Mouse (Mus musculus) layer of hippocampus, adult 6 months (tissue): Measurements from ENCODE around the gene Fam83f. TPM values are rescaled to one million over a fixed set of nuclear protein-coding genes. Genes with fewer than 3 reads are reported as not detected.

Experiments used
- long read RNA-seq, 2 experiments: library from polyadenylated mRNA; unstranded; transcript quantifications; one replicate each; pipeline ENCODE4 v2.0.0; 2019 to 2020
- microRNA-seq: library from miRNA; unstranded; fragments of <30 nt; microRNA quantifications from one replicate; pipeline ENCODE4 v1.2.0, GENCODE M21; 2020
- polyA plus RNA-seq: library from polyadenylated mRNA; unstranded; fragments of <200 nt; fragmentation: Nextera tagmentation; gene quantifications from 2 replicates; pipeline ENCODE4 v1.2.3, GENCODE M21; 2021

Gene Fam83f
- 0.09 TPM in 1 of 2 replicates, not detected in the other for polyA plus RNA-seq
- long read RNA-seq, experiment 1: 0 reads
- long read RNA-seq, experiment 2, partial matches to known transcripts: 0 of 2 reads
- long read RNA-seq, experiment 2, other reads (novel, unspliced or antisense): 0 of 2 reads

DNA sequence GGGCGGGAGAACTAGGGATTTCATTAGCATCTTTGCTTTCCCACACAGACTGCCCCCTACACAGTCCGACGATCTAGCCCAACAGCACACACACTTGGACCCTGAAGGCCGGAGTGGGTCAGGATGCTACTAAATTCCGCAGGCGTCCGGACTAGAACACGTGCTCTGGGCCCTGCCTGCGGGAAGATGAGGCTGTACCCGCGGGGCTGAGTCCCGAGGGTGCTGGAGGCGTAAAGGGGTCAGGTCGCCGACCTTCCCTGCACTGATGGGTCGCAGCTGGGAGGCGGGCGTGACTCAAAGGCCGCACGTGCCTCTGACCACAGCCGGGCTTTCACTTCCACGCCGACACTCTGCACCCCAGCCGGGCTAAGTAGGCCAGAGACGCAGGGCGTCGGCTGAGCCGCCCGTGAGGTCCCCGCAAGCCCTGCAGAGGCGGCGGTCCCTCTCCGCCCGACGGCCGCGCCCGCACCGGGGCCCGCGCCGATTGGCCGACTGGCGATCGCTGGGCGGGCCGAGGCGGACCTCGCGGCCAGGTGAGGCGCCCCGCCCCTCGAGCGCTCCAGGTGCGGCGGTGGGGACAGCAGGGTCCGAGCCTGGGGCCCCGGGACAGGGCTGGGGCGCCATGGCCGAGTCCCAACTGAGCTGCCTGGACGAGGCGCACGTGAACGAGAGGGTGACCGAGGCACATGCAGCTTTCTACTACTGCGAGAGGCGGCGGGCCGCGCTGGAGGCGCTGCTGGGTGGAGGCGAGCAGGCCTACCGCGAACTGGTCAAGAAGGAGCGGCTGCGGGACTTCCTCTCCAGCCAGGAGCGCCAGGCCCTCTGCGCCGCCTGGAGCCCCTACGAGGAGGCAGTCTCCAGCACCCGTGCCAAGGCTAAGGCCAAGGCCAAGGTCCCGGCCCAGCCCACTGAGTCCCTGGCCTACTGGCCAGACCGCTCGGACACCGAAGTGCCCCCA, at the start of gene Fam83f:
TSS of gene Fam83f (plus strand) at position 553 of the 958 bp plus-strand sequence.

DNA sequence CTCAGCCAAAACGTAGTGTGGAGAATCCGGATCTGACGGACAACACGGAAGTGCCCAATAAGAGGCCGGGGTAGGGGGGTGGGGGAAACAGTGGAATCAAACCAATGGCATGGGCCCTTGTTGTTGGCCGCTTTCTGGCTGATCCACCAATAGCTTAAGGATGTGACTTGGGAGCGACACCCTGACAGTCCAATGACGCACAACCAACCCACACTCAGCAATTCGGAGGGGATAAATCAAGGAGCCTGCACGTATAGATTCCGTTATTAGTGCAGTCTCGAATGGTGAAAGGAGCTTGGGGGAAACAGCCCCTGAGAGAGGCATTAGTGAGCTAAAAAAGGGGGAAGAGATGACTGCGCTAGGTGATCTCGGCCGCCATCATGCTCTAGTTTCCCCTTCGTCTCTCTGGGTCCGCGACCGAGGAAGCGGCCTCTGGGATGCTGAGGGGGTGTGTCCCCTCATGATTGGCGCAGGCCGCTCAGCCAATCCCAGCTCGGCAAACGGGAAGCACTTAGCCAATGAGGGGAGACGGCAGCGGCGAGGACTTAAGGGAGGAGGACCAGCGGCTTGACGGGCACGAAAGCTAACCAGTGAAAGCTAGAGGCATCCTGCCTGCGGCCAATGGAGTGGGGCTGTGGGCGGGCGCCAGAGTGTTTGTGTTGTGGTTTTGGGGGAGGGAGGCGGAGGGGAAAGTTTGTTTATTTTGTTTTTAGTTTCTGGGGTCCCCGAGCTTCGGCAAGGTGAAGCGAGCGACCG, 39.1 kb downstream of the Fam83f start, which contains the start of gene Tnrc6b:
TSS of gene Tnrc6b (plus strand) at position 706 of the 756 bp plus-strand sequence.

Small RNA genes lying within 50 kb of the gene (microRNA-seq; reads per million reads assigned to microRNA genes)
- not detected for gene Mir6957

Other genes with a start within 250 kb of the Fam83f start
- not detected in 2 replicates for gene Enthd1, start 106.7 kb upstream of the Fam83f start, polyA plus RNA-seq
- not detected in 2 replicates for gene Grap2, start 99.3 kb upstream of the Fam83f start, polyA plus RNA-seq
- 4.6 and 9.0 TPM in 2 replicates for gene Tnrc6b, start 39.5 kb downstream of the Fam83f start, polyA plus RNA-seq